7 mouse cellular contexts compared by ENCODE assay signal in genomic region chr2:180126195-180126594, GRCm38 (mm10). TPM values are rescaled to one million over a fixed set of nuclear protein-coding genes. Genes with fewer than 3 reads are reported as not detected.
DNase-seq lines count a peak whose midpoint lies in the region; ATAC-seq and TF ChIP-seq lines count a peak whose summit lies in the region.

No protein-coding gene starts in this region.

- H3K4me3 ChIP-seq in limb, embryonic 15.5 days: no peak overlapping the region
- H3K4me3 ChIP-seq in stomach, postnatal 0 days (ENCODE audit: low read depth, low read length): no peak overlapping the region

- no peak overlapping the region for H3K4me2 ChIP-seq in limb, embryonic 15.5 days
- H3K4me2 ChIP-seq in stomach, postnatal 0 days (replicated peaks; ENCODE audit: low read depth): no peak overlapping the region

- no peak overlapping the region for H3K9ac ChIP-seq in limb, embryonic 15.5 days
- no peak overlapping the region; the same call in 1 of the 2 replicates for H3K9ac ChIP-seq in stomach, postnatal 0 days (ENCODE audit: low read length)

- peak; percentile 67 for DNase-seq in layer of hippocampus, adult 9-11 months
- no peak for DNase-seq in layer of hippocampus, adult 11-12 months (ENCODE audit: low spot score)
- DNase-seq in adipocyte (ENCODE audit: low spot score): peak; percentile 76
- DNase-seq in brain, embryonic 14.5 days (ENCODE audit: low read depth): peak; percentile 54
- no peak for DNase-seq in stomach, postnatal 0 days (ENCODE audit: low spot score)
- no peak for DNase-seq in thymus, postnatal 14 days

- peak; percentile 59; the same call in 1 of the 2 replicates for ATAC-seq in limb, embryonic 15.5 days (ENCODE audit: insufficient number of reproducible peaks, low FRiP score, low TSS enrichment, low read depth)
- ATAC-seq in stomach, postnatal 0 days (ENCODE audit: low FRiP score, low TSS enrichment): peak; percentile 65

- peaks cover 23% of the 10 kb centered on the region for H3K4me1 ChIP-seq in limb, embryonic 15.5 days
- no peaks in the 10 kb centered on the region for H3K4me1 ChIP-seq in stomach, postnatal 0 days (replicated peaks; ENCODE audit: control insufficient read depth, insufficient read depth)

- 11% methylated on average over 4 of the region's 4 CpGs for WGBS in limb, embryonic 15.5 days
- 24% methylated on average over 4 of the region's 4 CpGs for WGBS in stomach, postnatal 0 days

- no peak for TF ChIP-seq POLR2A in brain, embryonic 14.5 days (IDR thresholded peaks at IDR 0.05; ENCODE audit: borderline replicate concordance, extremely low read depth, insufficient read depth, insufficient read length, poor library complexity, severe bottlenecking)

- peak; percentile 16 for TF ChIP-seq EP300 in stomach, postnatal 0 days (optimal IDR thresholded peaks at IDR 0.05)

- peaks cover 10% of the 10 kb centered on the region; the same call in 1 of the 2 replicates for H3K36me3 ChIP-seq in limb, embryonic 15.5 days
- H3K36me3 ChIP-seq in stomach, postnatal 0 days (ENCODE audit: control insufficient read depth, insufficient read depth, low read length): no peaks in the 10 kb centered on the region

- peak overlapping the region; percentile 57; the same call in 1 of the 2 replicates for H3K27ac ChIP-seq in limb, embryonic 15.5 days
- peak overlapping the region; percentile 74 for H3K27ac ChIP-seq in stomach, postnatal 0 days (replicated peaks)

- TF ChIP-seq CTCF in brain, embryonic 14.5 days (IDR thresholded peaks at IDR 0.05; ENCODE audit: borderline replicate concordance, extremely low read depth, insufficient read depth, insufficient read length): no peak
- no peak for TF ChIP-seq CTCF in stomach, postnatal 0 days (IDR thresholded peaks at IDR 0.05; ENCODE audit: low read depth)

- no peaks in the 10 kb centered on the region for H3K27me3 ChIP-seq in limb, embryonic 15.5 days
- H3K27me3 ChIP-seq in stomach, postnatal 0 days (ENCODE audit: control insufficient read depth, insufficient read depth, low read length): no peaks in the 10 kb centered on the region

- H3K9me3 ChIP-seq in limb, embryonic 15.5 days: no peaks in the 10 kb centered on the region
- no peaks in the 10 kb centered on the region for H3K9me3 ChIP-seq in stomach, postnatal 0 days (ENCODE audit: control insufficient read depth, low read length)

RNA-seq across cellular contexts. Expression of gene Osbpl2, which starts 7.1 kb away (rescaled TPM):
- polyA plus RNA-seq in brain, embryonic 14.5 days (2012; rRNA removed): 35.8 and 47.8 TPM in 2 replicates
- 42.5 and 45.2 TPM in 2 replicates for polyA plus RNA-seq in limb, embryonic 15.5 days (2015; fragmentation: Nextera tagmentation; extraction: Ambion mirVana)
- 46.4 and 50.4 TPM in 2 replicates for polyA plus RNA-seq in stomach, postnatal 0 days (2015; fragmentation: Nextera tagmentation; extraction: Ambion mirVana)

RNA-seq across cellular contexts. Expression of gene Hrh3, which starts 21.9 kb away (rescaled TPM):
- polyA plus RNA-seq in brain, embryonic 14.5 days (2012; rRNA removed): 10.8 and 11.0 TPM in 2 replicates
- not detected in 2 replicates for polyA plus RNA-seq in limb, embryonic 15.5 days (2015; fragmentation: Nextera tagmentation; extraction: Ambion mirVana)
- 0.05 TPM in 1 of 2 replicates, not detected in the other for polyA plus RNA-seq in stomach, postnatal 0 days (2015; fragmentation: Nextera tagmentation; extraction: Ambion mirVana)

RNA-seq across cellular contexts. Expression of gene Adrm1, which starts 45.1 kb away (rescaled TPM):
- 124 and 148 TPM in 2 replicates for polyA plus RNA-seq in brain, embryonic 14.5 days (2012; rRNA removed)
- polyA plus RNA-seq in limb, embryonic 15.5 days (2015; fragmentation: Nextera tagmentation; extraction: Ambion mirVana): 165 and 185 TPM in 2 replicates
- 141 TPM in 2 replicates for polyA plus RNA-seq in stomach, postnatal 0 days (2015; fragmentation: Nextera tagmentation; extraction: Ambion mirVana)

RNA-seq across cellular contexts. Expression of gene Mtg2, which starts 55.8 kb away (rescaled TPM):
- 36.3 and 39.7 TPM in 2 replicates for polyA plus RNA-seq in brain, embryonic 14.5 days (2012; rRNA removed)
- polyA plus RNA-seq in limb, embryonic 15.5 days (2015; fragmentation: Nextera tagmentation; extraction: Ambion mirVana): 22.9 and 25.0 TPM in 2 replicates
- polyA plus RNA-seq in stomach, postnatal 0 days (2015; fragmentation: Nextera tagmentation; extraction: Ambion mirVana): 13.9 and 14.0 TPM in 2 replicates

Comparison
In these comparisons a context has a peak if more than half of its experiments do, and no peak if none do; other contexts are left out.
1. DNase-seq: peak in layer of hippocampus, adult 9-11 months (single experiment), adipocyte (single experiment) and brain, embryonic 14.5 days (single experiment); none in layer of hippocampus, adult 11-12 months (single experiment), stomach, postnatal 0 days (single experiment) and thymus, postnatal 14 days (single experiment).
2. RNA of gene Hrh3, which starts 21.9 kb away (polyA plus RNA-seq): 10.8 to 11.0 TPM in brain, embryonic 14.5 days; 0.05 TPM in stomach, postnatal 0 days and not detected in limb, embryonic 15.5 days; every median in the first group is over 10 times any median in the second.